Mouse (Mus musculus) spleen, adult 12 weeks (tissue): ENCODE results near the gene Rasal2.

Experiments used
- DNase-seq: peaks from one replicate; pipeline ENCODE4 v3.0.0; 2022; ENCODE audit warnings: low spot score

The Rasal2 gene

DNA sequence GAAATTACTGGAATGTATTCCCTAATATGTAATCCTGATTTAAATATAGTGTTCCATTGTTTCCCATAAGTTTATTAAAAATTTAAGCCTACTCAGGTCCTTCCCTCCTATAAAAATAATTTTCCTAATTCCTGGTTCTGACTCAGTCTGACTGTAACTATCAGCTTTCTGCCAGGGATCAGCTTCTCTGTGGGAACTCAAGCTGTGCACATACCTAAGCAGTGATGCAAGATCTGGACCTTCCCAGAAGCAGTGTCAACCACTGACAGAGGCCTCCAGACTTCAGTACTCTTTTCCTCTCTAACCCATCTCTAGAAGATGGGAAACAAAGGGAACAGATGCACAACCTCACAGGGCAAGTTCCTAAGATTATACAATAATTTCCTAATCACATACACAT, 68.9 kb downstream of the Rasal2 start:
- no peak for DNase-seq

DNA sequence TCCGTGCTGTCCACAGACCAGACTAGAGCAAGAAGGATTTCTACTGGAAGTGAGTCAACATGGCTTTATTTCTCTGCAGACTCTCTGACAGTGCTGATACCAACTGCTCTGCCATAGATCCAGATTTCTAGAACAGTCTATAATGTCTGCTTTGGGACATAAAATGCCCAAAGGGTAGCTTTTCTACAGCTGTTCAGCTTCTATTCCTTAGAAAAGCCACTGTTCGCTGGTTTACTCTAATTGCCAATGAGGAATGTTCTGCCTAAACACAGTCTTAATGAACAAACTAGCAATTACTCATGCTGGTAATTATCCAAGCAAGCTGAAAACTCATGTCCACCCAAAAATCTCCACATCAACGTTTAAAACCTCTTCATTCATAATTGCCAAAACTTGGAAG, 77.6 kb downstream of the Rasal2 start:
- no peak for DNase-seq

DNA sequence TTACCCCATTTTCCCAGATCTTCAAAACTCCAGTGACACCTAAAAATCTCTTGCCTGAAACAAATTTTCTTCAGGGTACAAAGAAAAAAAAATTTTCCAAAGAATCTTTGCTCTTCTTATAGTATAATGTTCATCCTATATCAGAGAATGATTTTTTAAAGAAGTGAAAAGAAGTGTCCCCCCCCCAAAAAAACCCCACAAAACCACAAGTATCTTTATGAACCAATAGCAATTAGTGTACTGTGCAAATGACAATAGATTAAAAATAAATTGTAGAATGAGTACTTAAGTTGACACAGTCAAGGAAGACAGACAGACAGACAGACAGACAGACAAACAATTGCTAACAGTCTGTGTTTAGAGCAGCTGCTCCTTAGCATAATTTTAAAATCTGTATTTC, 84.3 kb downstream of the Rasal2 start:
- no peak for DNase-seq

DNA sequence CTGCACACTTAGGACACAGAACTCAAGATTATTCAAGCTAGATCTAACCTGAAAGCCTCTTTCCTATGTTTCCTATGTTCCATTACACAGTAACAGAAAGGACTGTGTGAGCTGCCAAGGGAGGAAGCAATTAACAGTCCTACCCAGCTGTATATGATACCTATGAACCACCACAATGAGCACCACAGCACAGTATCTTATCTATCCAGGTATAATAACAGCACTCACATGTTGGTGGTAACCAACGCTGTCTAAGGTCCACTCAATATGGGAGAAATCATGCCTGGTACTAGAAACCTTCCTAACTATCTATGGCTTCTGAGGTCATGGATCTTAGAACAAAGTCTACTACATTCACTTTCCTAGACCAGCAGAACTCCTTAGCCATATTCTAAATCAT, 89.3 kb downstream of the Rasal2 start:
- no peak for DNase-seq

DNA sequence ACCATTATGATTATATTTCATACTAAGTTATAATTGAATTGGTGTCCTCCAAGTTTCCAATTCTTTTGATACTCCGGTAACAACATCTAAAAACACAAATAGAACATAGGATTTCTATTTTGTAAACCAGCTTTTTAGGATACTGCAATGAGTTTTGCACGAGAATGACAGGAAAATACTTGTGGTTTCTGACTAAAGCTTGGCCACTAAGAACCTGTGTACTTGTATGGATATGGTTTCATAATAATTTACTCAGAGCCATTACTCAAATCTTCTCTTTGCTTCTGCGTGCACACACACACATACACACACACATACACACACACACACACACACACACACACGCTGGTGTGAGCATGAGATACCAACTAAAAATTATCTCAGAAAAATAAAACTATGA, 93.5 kb downstream of the Rasal2 start:
- no peak for DNase-seq

DNA sequence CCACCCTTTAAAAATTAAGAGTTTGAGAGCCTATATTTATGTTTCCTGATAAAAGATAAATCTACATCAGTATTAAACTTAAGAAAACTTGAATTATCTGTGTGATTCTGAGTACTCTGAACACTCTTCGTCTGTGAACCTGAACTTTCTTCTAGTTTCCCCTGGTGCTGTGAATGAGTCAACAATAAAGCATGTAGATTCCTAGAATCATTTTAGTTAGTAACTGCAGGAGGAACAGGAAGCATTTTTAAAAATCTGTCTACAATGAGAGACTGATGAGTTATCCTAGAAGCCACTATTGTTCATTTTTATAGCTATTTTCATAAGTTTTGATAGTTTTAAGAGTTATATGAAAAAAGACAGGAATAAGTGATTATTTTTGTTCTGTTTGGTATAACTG, 111.1 kb downstream of the Rasal2 start:
- DNase-seq = no peak

DNA sequence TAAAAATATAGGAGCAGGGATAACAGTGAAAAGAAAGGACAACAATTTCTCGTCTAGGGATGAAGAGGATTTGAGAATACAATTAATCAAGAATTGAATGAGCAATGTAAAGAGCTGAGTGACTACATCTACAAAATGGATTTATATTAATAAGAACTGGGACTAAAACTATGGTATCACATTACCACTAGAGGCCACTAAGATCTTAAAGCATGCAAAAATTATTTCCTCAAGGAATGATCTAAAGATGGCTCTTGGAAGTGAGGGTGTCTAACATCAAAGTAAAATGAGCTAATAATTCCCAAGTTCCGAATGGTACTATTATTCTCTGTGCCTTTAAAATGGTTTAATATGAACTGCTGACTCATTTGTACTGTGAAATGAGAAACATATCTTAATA, 112.8 kb downstream of the Rasal2 start:
- no peak for DNase-seq

DNA sequence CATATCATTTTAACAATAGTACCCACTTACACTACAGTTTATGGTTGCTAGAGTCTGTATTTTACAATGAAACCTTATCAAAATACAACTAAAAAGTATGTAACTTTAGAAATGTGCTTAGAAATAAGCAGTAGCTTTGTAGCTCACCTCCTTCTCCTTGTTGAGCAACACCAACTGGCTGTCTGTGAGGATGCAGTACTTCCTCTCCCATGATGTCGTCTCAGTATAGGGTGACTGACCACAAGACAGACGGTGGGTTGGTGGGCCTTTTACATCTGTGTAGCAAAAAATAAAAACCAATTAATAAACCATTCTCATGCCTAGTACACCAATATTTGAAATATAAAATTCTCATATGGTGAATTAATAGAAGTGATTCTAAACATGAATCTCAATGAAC, 113.4 kb downstream of the Rasal2 start:
- no peak for DNase-seq

DNA sequence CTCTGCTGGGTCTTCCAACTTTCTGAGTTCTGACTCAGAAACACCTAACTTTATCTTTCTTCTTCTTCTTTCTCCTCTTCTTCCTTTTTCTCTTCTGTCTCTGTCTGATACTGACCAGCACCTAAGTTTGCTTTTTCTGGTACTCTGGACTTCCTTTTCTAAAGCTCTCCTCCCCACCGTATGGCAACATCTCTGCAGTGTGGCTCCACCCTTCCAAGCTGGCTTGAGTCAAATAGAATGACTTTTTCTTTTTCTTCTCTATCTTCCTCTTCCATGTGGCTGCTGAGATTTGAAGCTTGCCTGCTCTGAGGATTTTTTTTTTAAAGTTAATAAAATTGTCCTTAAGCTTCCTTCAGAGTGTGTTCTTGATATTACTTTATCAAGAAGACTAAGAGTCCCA, 115.3 kb downstream of the Rasal2 start:
- DNase-seq = no peak

DNA sequence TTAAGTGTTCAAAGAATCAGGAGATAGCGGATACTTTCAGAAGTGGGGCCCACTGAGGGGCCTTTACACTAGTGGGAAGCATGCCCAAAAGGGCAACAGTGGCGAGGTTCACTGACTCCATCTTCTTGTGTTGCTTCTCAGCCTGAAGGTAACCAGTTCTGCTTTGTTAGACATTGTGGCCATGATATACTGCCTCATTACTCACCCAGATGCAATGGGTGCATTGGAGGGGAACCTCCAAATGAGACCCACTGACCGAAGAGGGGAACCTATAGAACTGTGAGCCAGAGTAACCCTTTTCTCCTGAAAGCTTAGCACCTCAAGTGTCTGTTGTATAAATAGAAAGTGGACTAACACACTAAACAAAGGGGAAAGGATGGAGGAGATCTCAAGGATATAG, 116.5 kb downstream of the Rasal2 start:
- DNase-seq = no peak

DNA sequence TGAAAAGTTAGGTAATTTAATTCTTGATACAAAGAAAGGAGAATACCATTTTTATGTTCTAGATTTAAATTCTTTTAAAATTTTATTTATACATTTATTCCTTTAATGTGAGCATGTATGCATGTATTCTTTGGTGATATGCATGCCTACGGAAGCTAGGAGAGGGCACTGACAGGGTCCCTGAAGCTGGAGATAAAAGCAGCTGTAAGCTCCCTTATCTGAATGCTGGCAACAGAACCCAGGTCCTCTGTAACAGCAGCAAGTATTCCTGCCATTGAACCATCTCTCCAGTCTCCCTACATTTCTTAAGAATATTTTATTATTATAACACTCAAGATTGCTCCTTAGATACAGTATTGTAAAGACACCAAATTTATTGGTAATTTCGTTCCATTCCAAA, 122.2 kb downstream of the Rasal2 start:
- no peak for DNase-seq

DNA sequence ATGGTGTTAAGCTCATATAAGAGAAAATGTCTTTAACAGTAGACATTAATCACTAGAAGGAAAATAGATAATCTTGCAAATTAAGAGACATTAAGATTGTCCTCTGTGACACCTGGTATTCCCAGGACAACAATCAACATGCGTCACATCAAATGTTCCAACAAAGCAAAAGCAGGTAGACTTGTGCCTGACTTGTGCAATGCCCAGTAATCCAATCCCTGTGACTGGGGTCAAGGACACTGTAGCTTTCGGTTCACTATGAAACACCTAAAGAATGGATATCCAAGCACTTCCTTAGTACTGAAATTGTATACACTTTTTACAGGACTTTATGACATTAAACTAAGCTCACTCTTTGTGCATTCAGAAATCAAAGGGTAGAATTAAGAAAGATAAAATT, 123.1 kb downstream of the Rasal2 start:
- no peak for DNase-seq

DNA sequence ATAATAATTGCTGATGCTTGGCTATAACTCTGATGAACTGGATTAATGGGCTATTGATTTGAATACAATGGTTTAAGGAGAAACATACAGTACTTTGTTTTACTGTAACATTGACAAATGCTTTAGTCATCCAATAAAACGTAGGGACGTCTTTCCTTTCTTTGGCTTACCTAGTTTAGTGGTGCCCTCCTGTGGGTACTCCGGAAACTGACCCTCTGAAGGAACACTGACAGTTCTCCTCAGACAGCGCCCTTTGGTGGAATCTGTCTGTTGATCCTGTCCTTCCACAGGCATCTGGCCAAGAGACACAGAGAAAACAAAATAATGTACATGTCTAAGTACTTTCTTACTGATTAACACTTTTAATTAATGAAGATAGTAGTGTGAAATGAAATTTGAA, 125.8 kb downstream of the Rasal2 start:
- DNase-seq = no peak

DNA sequence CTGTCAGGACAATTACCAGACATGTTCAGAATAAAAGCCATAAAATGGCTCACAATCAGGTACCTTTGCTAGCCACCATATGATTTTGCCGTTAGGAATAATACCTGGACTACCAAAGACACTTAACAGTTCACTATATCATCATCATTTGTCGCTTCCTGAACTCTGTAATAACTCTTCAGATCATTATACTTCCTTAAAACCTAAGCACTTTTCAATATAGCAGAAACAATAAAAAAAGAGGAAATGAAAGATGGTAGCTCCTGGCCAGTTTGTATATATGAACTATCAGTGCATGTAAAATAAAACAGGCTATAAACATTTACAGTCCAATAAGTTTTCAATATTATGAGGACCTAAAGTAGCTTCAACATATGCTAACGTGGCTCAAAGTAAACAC, 127.0 kb downstream of the Rasal2 start:
- no peak for DNase-seq

DNA sequence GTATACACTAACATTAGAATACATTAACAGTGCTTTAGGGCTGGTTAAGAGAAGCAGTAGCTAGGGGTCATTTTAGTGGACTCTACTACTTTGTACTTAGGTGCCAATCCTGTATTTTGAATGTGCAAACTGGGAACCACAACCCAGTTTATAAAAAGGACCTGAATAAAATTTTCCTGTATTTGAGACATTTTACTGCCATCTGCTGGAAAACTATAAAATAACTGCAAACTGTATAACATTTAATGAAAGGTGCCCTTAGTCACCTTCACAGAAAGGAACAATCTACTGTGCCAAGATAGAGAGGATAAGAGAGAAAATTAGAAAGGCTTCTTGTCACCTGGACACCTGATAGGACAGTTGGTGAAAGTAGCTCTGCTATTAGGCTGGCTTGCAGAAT, 131.6 kb downstream of the Rasal2 start:
- no peak for DNase-seq

DNA sequence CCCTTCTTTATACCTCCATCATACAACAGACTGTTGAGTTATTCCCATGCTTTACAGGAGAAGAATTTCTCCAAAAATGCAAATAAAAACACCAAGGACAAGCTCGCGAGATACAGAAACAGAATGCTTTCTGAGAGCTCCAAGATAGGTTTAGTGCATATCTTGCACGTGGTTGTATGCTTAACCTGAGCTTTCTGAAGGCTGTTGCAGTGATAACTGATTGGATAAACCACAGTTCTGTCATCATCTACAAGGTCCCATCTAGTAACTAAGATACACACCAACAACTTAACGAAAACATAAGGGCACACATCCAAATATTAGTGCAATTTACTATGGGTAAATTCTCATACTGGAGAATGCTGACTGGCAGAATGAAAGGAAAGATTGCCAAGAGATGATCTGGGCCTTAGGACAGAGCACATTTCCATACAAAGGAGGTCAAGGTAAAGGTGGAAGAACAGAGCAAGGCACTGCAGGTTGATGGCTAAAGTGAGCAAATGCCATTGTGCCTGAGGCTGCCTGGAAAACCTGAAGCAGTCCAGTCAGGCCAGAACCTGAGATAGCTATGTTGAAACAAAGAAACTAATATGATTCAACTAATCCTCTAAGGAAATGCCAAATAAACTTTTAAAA, 136.6 kb downstream of the Rasal2 start:
- DNase-seq = no peak

DNA sequence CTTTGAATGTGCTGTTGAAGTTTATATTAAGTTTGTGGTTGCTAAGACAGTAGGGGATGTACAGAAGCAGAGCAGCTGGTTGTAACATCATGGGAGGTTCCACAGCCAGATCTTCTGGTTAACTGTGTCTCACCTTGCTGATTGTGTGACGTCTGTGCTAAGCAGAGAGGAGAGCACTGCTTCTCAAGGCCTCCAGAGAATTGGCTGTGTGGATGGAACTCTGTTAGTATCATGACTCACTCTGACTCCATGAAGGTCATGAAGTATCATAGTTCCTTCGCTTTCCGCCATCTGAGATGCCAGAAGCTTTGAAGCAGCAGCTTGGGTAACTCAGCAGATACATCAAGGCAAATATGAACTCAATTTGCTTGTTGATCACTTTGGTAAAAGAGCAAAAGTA, 144.5 kb downstream of the Rasal2 start:
- no peak for DNase-seq

DNA sequence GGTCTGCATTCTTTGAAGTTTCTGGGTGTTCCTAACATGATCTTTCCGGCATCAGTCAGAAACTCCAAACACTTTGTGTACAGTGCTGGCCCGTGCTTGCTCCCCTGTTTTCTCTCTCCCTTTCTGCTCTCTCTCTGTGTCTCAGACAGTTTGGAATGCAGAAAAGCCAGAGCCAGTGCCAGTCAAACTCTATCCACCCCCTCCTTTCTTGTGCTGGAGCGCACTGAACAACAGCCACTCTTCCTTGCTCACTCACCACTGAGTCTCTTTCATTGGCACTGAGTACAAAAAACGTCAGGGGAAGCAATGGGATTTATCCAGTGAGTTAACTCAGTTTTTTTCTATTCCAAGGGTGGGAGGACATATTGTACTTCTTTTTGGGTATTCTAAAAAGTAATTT, 155.8 kb downstream of the Rasal2 start:
- DNase-seq = no peak

DNA sequence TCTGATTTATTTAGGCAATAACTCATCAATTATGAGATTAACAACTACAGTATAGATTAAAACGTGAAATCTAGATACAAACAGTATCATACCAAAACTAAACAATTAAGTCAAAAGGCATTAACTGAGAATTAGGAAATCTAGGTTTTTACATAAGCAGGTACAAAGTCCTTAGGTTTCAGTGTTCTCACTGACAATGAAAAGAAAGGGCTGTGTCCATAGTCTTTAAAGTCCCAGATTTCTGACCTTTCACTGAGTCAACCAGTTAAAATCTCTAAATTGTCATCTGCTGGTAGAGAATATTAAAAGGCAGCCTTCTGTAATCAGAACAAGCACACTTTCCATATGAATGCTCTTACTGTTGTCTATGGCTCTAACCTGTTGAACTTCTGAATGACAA, 156.6 kb downstream of the Rasal2 start:
- no peak for DNase-seq

DNA sequence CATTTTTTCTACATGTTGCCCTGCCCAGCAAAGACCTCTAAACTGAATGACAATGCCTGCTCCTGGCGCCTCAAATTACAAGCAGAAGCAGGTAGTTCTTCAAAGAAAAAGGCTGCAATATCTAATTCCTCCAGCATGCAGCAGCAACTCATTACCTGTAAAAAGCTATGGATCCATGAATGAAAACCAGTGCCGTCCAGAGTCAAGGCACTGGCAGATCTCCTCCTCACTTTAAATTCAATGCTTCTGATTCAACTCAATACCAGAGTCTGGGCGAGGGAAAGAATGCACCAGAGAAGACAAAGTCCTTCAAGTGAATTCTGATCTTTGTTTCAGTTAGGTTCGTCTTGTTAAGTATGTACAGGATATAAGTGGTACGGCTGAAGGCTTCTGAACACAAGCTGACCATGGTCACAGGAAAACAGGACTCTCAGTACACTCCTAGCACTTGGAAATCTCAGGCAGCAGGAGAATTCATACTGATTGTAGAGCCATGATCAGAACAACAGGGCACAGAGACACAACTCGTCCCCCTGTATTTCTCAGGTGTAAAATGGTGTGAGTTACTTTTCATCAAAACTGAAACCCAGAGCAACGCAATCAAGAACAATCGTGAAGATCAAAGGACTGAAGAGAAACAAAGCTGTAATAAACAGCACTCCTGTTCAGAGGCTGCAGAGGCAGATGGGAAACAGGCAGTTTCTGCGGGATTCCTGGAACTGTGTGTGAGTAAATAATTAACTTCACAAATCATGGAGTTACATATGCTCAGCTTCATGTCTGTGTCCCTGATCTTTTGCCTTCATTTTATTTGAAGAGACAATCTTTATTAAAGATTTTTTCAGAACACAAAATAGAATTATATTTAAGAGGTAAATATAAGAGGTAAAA, 158.6 kb downstream of the Rasal2 start:
- DNase-seq = no peak

DNA sequence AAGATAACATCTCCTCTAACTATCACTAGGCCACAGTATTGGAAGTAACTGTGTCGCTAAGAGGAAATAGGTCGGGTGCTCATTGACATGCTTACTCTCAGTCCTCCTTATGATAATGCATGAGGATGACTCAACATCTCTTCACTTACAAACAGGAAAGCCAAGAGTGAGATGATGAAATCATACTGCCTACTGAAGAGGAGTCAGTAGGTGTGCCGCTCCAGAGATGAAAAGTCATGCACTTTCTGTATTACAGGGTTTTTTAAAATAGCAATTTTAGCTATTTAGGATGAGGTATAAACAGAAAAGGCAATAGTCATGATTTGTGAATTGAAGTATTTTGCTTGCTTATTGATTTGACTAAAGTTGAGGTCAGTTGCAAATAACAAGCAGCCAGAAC, 164.3 kb downstream of the Rasal2 start:
- DNase-seq = no peak

DNA sequence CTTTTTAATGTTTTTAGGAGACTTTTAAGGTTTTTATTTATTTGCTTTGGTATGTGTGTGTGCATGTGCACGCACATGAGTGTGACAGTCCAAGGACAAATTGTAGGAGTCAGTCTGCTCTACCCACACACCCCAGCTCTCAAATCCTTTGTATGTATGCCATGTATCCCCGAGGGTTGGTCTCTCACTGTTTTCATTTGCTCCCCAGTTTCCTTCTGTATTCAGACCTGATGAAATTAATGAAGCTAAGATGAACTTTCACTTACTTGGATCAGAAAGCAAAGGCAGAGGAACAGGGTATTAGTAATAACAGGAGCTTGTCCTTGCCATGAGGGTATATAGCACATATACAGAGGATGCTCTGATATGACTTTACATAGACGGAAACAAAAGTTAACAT, 165.1 kb downstream of the Rasal2 start:
- DNase-seq = no peak

DNA sequence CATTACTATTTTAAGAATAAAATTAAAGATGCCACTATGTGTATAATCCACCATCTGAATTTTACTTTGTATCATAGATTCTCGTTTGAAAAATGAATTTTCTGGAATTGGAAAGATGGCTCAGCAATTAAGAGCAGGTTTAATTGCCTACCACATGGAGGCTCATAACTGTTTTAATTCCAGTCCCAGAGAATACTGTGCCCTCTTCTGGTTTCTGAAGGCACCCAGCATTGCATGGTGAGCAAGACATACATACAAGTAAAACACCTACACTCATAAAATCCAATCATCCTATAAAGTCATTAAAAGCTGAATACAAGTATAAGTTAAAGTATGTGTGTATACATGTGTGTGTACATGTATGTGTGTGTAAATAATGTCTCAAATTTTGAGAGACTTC, 165.6 kb downstream of the Rasal2 start:
- DNase-seq = no peak

DNA sequence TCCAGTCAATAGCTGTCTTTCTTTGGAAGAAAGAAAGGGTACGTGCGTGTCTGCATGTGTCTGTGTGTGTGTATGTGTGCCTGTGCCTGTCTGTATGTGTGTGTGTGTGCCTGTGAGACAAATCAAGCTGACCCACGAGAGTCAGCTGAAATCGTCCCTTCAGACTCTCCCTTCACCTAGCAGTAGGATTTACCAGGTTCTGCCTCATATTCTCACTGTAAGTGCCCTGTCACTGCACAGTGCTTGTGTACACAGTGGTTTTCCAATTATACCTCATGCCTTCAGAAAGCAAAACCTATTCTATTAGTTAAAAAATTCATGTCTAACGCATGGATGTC, 168.0 kb downstream of the Rasal2 start:
- no peak for DNase-seq
